Mouse (Mus musculus) monocyte, adult 5-6 weeks (primary cell): ENCODE results near the gene 9930104L06Rik. TPM values are rescaled to one million over a fixed set of nuclear protein-coding genes. Genes with fewer than 3 reads are reported as not detected.

Source experiments
- ATAC-seq: fragments of 153-309, 156-312 bp; replicated peaks from 2 replicates; pipeline ENCODE4 v1.8.0; 2017; ENCODE audit warnings: mild to moderate bottlenecking; ENCODE audit not compliant: low TSS enrichment, insufficient number of reproducible peaks, severe bottlenecking, poor library complexity, low FRiP score
- total RNA-seq: library from RNA; stranded (forward); fragments of 200-1000, 200-491, 200-594 nt; gene quantifications from 3 replicates; pipeline ENCODE4 v1.2.3, GENCODE M21; 2017

The 9930104L06Rik gene
- total RNA-seq, 1 experiment from 2014 or later, result 13.3 TPM

GRCm38 (mm10) chr4:124986739-124987710, 50.2 kb downstream of the 9930104L06Rik start:
- ATAC-seq, result no peak

- ATAC-seq, result no peak
Observed at GRCm38 (mm10) chr4:124987711-124988097, 50.9 kb downstream of the 9930104L06Rik start.

GRCm38 (mm10) chr4:124988382-124988781, 51.5 kb downstream of the 9930104L06Rik start:
- no peak for ATAC-seq

GRCm38 (mm10) chr4:124989787-124990253, 53.0 kb downstream of the 9930104L06Rik start:
- no peak for ATAC-seq

- ATAC-seq, result no peak
Observed at GRCm38 (mm10) chr4:124990325-124990724, 53.5 kb downstream of the 9930104L06Rik start.

Other genes starting within 250 kb of the 9930104L06Rik start
- gene Utp11, start 243.4 kb upstream of the 9930104L06Rik start, total RNA-seq, result 28.4 to 46.7 TPM (median 36.0 TPM) in 3 replicates
- gene Fhl3, start 236.3 kb upstream of the 9930104L06Rik start, total RNA-seq, result 0.76 to 5.1 TPM in 2 of 3 replicates, not detected in the other
- gene Sf3a3, start 222.3 kb upstream of the 9930104L06Rik start, total RNA-seq, result 67.5 to 99.3 TPM (median 98.8 TPM) in 3 replicates
- 30.2 to 90.4 TPM (median 33.8 TPM) in 3 replicates for gene Inpp5b, start 195.2 kb upstream of the 9930104L06Rik start, total RNA-seq
- 33.8 to 50.2 TPM (median 34.0 TPM) in 3 replicates for gene Mtf1, start 134.9 kb upstream of the 9930104L06Rik start, total RNA-seq
- 28.9 to 39.6 TPM (median 38.2 TPM) in 3 replicates for gene Yrdc, start 86.4 kb upstream of the 9930104L06Rik start, total RNA-seq
- 5.5 to 6.7 TPM (median 6.5 TPM) in 3 replicates for gene 1110065P20Rik, start 85.9 kb upstream of the 9930104L06Rik start, total RNA-seq
- gene Maneal, start 74.9 kb upstream of the 9930104L06Rik start, total RNA-seq, result 0.53 to 0.76 TPM in 2 of 3 replicates, not detected in the other
- not detected in 3 replicates for gene Epha10, start 56.1 kb upstream of the 9930104L06Rik start, total RNA-seq
- gene Cdca8, start 2.3 kb downstream of the 9930104L06Rik start, total RNA-seq, result 1.3 to 2.7 TPM (median 2.0 TPM) in 3 replicates
- not detected in 3 replicates for gene Rspo1, start 49.4 kb downstream of the 9930104L06Rik start, total RNA-seq
- gene Gnl2, start 79.5 kb downstream of the 9930104L06Rik start, total RNA-seq, result 115 to 144 TPM (median 122 TPM) in 3 replicates
- gene Dnali1, start 128.7 kb downstream of the 9930104L06Rik start, total RNA-seq, result 0.43 TPM in 1 of 3 replicates, not detected in the others
- 26.6 to 40.5 TPM (median 35.0 TPM) in 3 replicates for gene Snip1, start 129.6 kb downstream of the 9930104L06Rik start, total RNA-seq
- gene Meaf6, start 148.1 kb downstream of the 9930104L06Rik start, total RNA-seq, result 17.3 to 37.0 TPM (median 34.6 TPM) in 3 replicates
- gene Zc3h12a, start 190.8 kb downstream of the 9930104L06Rik start, total RNA-seq, result 21.4 to 36.0 TPM (median 24.0 TPM) in 3 replicates